Mouse (Mus musculus) adrenal gland, adult (tissue): ENCODE results near the gene Serp2.

ENCODE experiments used
- DNase-seq, 2 experiments: peaks; one replicate each; pipeline ENCODE4 v3.0.0; 2022 to 2023; ENCODE audit warnings: low spot score in 1 of 2; ENCODE audit not compliant: inconsistent age in 2 of 2

Serp2 gene

DNA sequence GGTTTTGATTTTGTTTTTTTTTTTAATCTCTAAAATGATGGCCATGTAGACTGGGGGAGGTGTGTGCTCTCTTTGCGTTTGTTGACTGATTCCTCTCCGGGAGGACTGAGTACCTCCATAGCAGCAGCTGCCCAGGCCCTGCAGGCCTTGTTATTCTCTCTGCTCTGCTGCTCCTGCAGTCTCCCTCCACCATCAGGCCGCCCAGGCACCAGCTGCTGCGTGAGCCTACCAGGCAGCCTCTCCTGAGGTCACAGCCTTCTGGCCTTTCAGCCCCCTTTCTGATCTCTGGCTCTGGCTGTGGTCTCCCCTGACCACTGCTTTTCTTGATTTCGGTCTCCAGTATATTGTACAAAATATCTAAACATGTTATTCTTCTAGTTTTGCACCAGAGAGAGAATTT, 56.7 kb downstream of the Serp2 start:
- no peak for DNase-seq

DNA sequence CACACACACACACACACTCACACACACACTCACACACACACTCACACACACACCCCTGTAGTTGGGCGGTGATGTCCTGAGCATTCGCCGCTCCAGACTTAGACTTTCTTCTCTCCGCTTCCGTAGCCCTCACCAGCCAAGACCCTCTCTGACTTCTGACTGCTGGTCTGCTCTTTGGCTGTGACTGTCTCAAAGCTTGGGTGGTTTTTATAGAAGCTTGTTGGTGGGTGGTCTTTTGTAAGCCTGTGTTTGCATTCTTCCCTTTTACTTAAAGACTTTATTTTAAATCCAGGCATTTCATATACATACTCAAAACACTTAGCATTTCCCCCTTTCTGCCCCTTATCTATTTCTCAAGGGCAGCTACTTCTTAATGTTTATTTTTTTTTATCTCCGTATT, 57.2 kb downstream of the Serp2 start:
- DNase-seq: no peak

DNA sequence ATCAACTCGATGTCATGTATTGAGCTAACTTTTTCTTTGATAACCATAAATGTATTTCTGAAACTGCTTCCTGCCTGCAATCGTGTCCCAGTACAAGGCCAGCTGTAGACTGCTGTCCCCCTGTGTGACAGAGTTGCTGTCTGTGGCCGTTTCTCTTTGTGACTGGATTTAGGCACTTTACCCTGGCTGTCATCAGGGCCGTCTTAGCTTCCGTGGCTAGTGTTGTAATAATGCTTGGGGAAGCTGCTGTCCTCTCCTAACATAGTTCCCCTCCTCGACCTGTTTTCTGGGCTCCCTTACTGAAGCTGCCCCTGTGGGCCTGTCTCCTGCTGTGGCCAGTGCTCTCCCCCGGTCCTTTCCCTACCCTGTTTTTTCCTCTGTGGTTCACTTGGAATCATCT, 58.5 kb downstream of the Serp2 start:
- peak in 1 of 2 experiments; percentile 60 for DNase-seq

DNA sequence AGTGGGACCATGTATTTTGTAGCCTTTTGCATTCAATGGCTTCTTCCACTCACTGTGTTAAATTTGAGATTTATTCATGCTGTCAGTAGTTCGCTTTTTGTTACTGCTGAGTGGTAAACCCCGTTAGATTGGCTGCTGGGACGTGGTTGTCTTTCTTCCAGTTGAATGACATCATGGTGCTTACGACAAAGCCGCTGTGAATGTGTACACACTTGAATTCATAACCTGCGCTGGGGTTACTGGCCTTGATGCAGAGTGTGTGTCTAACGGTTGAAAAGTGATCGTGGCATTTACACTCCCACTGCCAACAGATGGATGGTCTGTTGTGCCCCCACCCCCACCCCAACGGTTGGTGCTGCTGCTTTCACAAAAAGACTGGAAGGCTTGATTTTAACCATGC, 59.5 kb downstream of the Serp2 start:
- DNase-seq: no peak

DNA sequence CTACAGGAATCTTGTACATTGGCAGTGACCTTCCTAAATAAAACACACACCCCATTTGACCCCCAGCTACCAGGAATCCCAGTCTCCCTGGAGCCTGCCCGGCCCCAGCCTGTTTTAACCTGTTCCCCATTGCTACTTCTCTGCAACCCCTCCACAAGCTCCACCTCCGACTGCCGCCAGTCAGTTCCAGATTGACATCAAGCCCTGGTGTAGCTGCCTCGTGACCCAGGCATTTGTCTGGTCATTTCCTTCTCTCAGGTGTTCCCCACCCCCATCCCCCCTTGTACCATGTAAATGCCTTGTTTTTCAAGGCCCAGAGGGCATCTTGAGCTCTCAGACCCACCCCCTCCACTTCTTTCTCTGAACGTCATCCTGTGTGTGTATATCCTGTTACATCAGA, 61.7 kb downstream of the Serp2 start:
- no peak for DNase-seq

DNA sequence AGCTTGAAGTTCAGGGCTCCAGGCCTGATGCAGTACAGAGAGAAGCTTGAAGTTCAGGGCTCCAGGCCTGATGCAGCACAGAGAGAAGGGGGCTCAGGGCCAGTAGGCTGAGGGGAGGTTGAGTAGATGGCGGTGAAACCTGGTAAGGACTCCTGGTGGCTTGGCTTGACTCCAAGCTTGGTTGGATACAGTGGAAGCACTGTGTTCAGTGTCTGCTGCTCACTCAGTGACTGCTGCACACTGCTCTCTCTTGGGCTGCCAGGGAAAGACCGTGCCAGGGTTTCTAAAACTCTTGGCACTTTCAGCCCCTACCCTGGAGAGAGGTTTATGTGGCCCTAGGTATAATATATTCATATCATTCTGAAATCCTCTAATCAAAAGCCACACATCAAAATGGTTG, 67.6 kb downstream of the Serp2 start:
- no peak for DNase-seq

DNA sequence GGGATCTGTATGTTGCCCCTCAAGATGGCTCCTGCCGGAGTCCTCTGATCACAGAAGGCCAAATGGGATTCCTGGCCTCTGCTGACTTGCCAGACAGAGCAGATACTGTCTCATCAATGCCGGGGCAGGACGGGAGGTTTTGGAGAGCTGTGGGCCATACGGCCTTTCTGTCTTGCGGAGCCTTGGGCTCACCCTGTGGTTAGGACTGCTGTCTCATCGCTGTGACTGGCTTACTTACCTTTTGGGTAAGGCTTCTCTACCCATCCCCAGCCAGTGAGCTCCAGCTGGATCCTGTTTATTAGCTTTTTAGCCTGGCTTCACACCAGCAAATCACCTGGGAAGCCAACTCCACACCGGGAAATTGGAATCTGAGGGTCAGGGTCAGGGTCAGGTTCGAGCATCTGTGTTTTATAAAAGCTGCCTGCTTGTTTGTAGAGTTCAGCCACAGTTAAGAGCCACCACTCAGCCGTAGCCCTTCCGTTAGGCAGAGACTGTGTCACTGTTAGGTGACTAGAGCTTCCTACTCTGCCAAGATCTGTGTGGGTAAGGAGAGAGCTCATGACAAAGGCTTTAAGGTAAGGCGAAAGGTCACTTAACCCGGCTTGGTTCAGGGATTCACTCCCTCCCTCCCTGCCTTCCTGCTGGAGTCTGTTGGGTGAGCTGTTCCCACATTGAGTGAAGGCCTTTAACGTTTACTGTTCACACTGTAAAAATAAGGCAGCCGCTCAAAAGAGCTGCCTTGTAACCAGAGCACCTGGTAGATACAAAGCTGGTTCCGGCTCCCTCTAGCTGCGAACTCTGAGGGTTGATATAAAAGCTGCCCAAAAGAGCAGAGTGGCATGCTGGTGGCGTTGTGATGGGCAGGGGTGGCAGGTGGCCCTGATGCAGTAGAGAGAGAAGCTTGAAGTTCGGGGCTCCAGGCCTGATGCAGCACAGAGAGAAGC, 68.3 kb downstream of the Serp2 start:
- peak in 1 of 2 experiments; percentile 19 for DNase-seq

DNA sequence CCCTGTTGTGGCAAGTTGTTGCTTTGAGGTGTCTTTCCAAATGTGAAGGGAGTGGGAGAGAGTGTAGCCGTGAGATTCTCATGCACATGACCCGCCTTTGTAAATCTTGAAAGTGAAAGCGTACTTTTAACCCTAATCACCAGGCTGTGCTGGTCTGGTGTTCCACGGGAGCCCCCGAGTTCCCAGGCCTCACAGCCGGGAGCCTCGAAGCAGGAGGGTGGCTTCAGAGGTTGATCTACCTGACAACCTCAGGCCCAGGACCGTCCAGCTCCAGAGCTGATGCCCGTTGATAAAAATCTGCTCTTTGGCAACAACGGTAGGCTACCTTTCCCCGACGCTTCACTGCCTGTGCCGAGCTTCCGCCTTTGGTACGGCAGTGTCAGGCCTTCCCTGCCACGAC, 69.1 kb downstream of the Serp2 start:
- no peak for DNase-seq

DNA sequence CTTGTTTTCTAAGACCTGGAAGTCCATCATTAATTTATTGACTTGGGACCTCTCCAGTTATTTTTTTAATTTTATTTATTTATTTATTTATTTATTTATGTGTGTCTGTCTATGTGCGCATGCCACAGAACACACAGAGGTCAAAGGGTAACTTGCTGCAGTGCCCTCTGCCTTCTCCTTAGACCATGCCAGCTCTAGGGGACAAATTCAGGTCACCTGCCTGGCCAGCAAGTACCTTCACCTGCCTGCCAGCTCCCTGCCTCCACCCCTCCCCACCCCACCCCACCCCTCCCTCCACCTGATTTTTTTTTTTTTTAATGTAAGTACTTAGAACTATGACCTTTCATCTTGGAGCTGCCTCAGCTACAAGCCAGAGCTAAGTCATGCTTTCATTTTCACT, 73.0 kb downstream of the Serp2 start:
- no peak for DNase-seq
